Mouse (Mus musculus) lung, adult 2 months (tissue): ENCODE data around the gene Bcl2l15.

Experiments used
- CTCF ChIP-seq: fragments of 200-500 bp; IDR thresholded peaks from 2 replicates; pipeline ENCODE4 v1.5.1; 2011; ENCODE audit warnings: mild to moderate bottlenecking, low read length, control low read depth; ENCODE audit not compliant: insufficient read depth
- POLR2A ChIP-seq: fragments of 200-500 bp; IDR thresholded peaks from 2 replicates; pipeline ENCODE4 v1.6.1; 2011; ENCODE audit warnings: low read depth, mild to moderate bottlenecking, control low read depth, low read length, borderline replicate concordance; ENCODE audit errors: extremely low read depth

DNA sequence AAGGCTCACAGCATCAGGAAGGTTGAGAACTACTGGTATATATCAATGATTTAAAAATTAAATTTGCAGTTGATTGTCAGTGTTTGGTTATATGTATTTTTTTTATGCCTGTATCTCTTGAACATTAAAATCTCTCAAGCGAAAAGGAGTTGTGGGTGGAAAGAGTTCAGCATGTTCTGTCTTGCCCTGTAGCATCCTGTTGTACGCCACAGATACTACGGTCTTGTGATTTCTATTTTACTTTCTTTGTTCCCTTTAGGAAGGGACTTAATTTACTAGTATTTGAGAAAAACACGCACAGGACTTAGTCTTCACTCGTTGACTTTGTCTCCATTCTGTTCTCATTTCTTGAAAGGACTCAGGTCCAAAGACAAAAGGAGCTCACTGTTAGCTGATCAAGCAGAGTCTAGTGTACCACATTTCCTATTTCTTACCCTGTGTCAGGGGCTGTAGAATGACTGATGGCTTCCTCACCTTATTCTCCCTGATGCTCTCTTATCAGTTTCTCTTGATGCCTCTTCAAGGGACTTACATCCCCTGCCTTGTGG, 35.1 kb downstream of the Bcl2l15 start:
- TF ChIP-seq CTCF (no peak), POLR2A (no peak)
